Mouse (Mus musculus): ENCODE measurements around the gene Cmtm5.
"Not testable (repeated sequence)": the region's sequence is repeated elsewhere in the genome, so short reads cannot be mapped to it uniquely, and the experiment has no call there.

The Cmtm5 gene

DNA sequence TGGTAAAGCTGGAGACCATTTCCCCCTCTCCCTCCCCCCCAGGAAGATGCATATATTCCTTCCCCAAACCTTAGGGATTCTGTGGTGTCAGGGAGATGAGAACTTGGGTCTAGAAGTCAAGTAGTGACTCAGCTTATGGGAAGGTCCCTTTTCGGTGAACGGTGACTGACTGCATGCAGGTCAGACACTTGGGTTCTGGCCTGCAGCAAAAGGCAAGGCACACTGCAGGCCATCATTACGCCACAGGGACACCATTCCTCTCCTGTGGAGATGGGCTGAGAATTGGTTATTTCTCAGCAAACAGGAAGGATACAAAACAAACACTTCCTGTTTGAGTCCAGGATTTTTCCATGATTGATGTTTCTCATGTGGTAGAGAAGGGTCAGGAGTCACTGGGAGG, 23.1 kb downstream of the Cmtm5 start:
- no peak for DNase-seq (ENCODE audit: low read depth, low spot score)

DNA sequence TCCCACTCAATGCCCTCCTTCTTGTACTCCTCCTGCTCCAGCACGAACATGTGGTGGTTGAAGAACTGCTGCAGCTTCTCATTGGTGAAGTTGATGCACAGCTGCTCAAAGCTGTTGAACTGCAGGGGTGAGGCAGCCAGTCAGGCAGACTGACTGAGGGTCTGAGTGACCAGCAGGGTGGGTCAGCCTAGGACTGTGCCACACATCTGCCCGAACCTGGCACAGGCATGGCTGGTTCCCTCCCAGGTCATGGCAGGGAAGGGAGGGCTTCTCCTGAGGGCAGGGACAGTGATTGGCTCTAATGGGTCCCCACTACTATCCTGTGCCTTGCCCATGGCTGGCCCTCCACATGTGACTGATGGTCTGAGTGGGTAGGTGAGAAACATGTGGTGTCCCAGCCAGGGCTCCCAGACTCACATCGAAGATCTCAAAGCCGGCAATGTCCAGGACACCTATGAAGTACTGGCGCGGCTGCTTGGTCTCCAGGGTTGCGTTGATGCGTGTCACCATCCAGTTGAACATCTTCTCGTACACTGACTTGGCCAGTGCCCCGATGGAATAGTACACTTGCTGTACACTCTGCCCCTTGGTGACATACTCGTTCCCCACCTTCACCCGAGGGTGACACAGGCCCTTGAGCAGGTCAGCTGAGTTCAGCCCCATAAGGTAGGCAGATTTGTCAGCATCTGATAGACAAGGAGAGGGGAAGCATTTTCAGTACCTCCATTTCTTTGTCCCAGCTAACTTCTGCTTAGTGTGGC, 24.0 kb downstream of the Cmtm5 start:
- DNase-seq (ENCODE audit: low read depth, low spot score): not testable (repeated sequence)

DNA sequence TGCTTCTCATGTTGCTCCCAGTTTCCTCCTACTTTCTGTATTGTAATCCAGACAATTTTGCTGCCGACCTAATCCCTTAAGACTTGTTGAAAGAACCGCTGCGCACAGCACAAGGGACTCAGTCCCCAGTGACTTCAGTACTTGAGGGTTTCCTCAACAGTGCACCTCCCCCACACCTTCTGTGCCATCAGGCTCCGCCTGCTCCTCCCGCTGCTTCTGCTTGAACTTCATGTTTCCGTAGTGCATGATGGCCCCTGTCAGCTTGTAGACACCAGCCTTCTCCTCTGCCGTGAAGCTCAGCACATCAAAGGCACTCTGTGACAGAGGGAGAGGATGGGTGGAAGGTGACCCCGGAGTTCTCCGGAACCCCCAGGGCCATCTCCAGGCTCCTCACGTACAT, 24.7 kb downstream of the Cmtm5 start:
- no peak for DNase-seq (ENCODE audit: low read depth, low spot score)

- DNase-seq (ENCODE audit: low read depth, low spot score): no peak
Observed at GRCm38 (mm10) chr14:54961487-54961886, 25.4 kb downstream of the Cmtm5 start.

DNA sequence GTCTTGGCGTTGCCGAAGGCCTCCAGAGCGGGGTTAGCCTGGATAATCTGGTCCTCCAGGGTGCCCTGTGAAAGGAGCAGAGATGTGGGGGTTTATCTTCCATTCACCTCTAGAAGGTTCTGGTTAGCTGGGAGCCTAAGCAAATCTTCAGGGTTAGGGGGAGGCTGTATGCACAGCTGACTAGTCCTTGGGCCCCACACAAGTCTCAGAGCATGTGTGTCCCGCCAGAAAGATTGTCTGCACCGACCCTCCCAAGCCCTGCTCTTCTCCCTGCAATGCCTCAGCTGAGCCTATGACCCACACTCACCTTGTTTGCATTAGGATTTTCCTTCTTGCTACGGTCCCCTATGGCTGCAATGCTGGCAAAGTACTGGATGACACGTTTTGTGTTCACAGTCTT, 26.7 kb downstream of the Cmtm5 start:
- DNase-seq (ENCODE audit: low read depth, low spot score): no peak

GRCm38 (mm10) chr14:54963727-54964126, 27.7 kb downstream of the Cmtm5 start:
- no peak for DNase-seq (ENCODE audit: low read depth, low spot score)

GRCm38 (mm10) chr14:54965044-54965443, 29.0 kb downstream of the Cmtm5 start:
- DNase-seq (ENCODE audit: low read depth, low spot score): no peak

DNA sequence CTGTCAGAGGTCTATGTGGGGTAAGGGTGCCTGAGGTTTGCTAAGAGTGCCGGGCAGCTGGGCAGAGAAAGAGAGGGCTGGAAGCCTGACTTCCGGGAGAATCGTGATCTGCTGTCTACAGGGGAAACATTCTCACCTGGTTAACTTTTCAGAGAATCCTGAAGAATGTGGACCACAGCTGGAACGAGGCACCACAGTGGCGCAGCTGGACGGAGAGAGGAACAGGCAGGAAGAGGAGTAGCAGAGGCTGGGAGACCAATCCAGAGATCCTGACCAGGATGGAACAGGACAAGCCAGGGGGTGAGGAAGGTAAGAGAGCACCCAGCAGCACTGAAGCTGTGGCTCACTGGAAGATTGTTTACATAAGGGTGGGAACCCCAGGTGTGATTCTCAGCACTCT, 29.6 kb downstream of the Cmtm5 start:
- no peak for DNase-seq (ENCODE audit: low read depth, low spot score)

GRCm38 (mm10) chr14:54966320-54966977, 30.4 kb downstream of the Cmtm5 start, which contains the start of gene Myh6:
Myh6 (minus strand) TSS chr14:54966927.
- no peak for DNase-seq (ENCODE audit: low read depth, low spot score)

DNA sequence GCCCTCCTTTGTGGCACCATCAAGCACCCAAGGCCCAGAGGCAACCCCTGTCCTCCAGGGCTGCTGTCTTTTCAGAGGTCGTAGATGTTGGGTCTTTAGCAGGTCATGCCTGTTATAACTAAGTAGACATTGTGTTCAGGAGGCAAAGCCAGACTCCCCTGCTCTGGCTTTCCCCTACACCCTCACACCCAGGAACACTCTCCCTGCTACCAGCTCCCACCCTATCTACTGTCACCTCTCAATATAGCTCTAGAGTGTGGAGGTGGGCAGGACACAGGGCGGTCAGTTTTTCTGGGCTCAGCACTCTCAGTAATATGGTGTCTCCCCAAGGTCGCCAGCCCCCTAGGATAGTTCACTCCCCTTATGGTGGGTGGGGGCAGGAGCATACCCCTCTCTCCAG, 31.8 kb downstream of the Cmtm5 start:
- DNase-seq (ENCODE audit: low read depth, low spot score): no peak

DNA sequence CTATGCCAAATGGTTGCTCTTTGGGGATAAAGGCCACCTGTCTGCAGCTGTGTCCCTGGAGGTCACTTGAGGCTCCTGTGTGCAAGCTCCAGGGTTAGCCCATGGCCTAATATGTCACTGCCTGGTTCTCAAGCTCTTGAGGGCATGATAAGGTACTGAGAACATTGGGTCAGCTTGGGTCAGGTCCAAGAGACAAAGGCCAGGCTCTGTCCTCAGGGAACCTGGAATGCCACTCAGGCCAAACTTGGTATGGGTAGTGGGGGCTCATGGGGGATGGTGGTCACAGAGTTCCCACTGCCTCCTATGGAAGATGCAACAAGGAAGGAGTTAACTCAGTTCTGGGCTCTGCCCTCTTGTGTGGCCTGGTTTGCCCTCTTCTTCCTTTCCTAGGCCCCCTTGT, 32.3 kb downstream of the Cmtm5 start:
- no peak for DNase-seq (ENCODE audit: low read depth, low spot score)

GRCm38 (mm10) chr14:54972786-54973185, 36.7 kb downstream of the Cmtm5 start:
- not testable (repeated sequence) for DNase-seq (ENCODE audit: low read depth, low spot score)

GRCm38 (mm10) chr14:54974068-54974791, 38.2 kb downstream of the Cmtm5 start:
- DNase-seq (ENCODE audit: low read depth, low spot score): peak; percentile 70

DNA sequence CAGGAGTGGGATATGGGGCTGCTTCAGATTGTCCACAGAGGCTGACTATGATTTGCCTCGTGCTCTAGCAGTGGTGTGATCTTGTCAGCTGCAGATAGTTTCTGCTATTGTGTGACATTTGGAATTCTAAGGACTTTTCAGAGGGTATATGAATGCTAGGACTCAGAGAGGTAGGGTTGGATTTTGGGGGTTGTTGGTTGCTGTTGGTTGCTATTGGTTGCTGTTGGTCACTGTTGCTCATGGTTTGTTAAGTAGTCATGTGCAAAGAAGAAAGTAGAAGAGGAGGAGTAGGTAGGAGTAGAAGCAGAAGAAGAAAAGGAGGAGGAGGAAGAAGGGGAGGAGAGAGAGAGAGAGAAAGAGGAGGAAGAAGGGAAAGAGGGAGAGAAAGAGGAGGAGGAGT, 40.6 kb downstream of the Cmtm5 start, which contains the start of gene Gm17428:
Gm17428 (plus strand) TSS at position 301 of the 400 bp plus-strand sequence.
- DNase-seq (ENCODE audit: low read depth, low spot score): no peak

GRCm38 (mm10) chr14:54978664-54979063, 42.6 kb downstream of the Cmtm5 start:
- no peak for DNase-seq (ENCODE audit: low read depth, low spot score)

GRCm38 (mm10) chr14:54981934-54982333, 45.9 kb downstream of the Cmtm5 start:
- no peak for DNase-seq (ENCODE audit: low read depth, low spot score)

DNA sequence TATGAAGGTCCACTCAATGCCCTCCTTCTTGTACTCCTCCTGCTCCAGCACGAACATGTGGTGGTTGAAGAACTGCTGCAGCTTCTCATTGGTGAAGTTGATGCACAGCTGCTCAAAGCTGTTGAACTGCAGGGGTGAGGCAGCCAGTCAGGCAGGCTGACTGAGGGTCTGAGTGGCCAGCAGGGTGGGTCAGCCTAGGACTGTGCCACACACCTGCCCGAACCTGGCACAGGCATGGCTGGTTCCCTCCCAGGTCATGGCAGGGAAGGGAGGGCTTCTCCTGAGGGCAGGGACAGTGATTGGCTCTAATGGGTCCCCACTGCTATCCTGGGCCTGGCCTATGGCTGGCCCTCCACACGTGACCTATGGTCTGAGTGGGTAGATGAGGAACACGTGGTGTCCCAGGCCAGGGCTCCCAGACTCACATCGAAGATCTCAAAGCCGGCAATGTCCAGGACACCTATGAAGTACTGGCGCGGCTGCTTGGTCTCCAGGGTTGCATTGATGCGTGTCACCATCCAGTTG, 52.4 kb downstream of the Cmtm5 start:
- not testable (repeated sequence) for DNase-seq (ENCODE audit: low read depth, low spot score)

Measured in R1 (cell line).